Mouse (Mus musculus): ENCODE results near the gene Aipl1.
"Not testable (repeated sequence)": the region's sequence is repeated elsewhere in the genome, so short reads cannot be mapped to it uniquely, and the experiment has no call there.

GRCm38 (mm10) chr11:71989407-71989806, 47.9 kb downstream of the Aipl1 start:
- TF ChIP-seq CTCF (conservative IDR thresholded peaks at IDR 0.05 in 1 of 2, IDR thresholded peaks at IDR 0.05 in 1 of 2; ENCODE audit: low read depth in 2 of 2, low read length in 2 of 2); IRF4 (IDR thresholded peaks at IDR 0.05; ENCODE audit: low read depth, low read length); POLR2A (IDR thresholded peaks at IDR 0.05; ENCODE audit: low read depth, low read length); MAZ (IDR thresholded peaks at IDR 0.05; ENCODE audit: low read depth, low read length); NELFE (IDR thresholded peaks at IDR 0.05; ENCODE audit: low read depth, low read length); TCF12 (IDR thresholded peaks at IDR 0.05; ENCODE audit: low read depth, low read length); TBP (conservative IDR thresholded peaks at IDR 0.05; ENCODE audit: low read depth, low read length); USF2 (conservative IDR thresholded peaks at IDR 0.05; ENCODE audit: low read depth, low read length); CHD2 (IDR thresholded peaks at IDR 0.05; ENCODE audit: low read length); EP300 (IDR thresholded peaks at IDR 0.05; ENCODE audit: low read length); RCOR1 (conservative IDR thresholded peaks at IDR 0.05; ENCODE audit: low read depth, low read length): not testable (repeated sequence)
- TF ChIP-seq BHLHE40 (IDR thresholded peaks at IDR 0.05; ENCODE audit: low read depth, low read length) (peak; percentile 54), MAX (IDR thresholded peaks at IDR 0.05; ENCODE audit: low read length) (peak; percentile 81)

Measured in CH12.LX (cell line).